Mouse (Mus musculus) megakaryocyte-erythroid progenitor cell, adult 5-6 weeks (primary cell): Measurements from ENCODE around the gene Lsm4. TPM values are rescaled to one million over a fixed set of nuclear protein-coding genes. Genes with fewer than 3 reads are reported as not detected.

Source experiments
- ATAC-seq: replicated peaks from 2 replicates; pipeline ENCODE4 v1.8.0; 2016; ENCODE audit warnings: mild to moderate bottlenecking, inconsistent platforms; ENCODE audit not compliant: severe bottlenecking, poor library complexity, low FRiP score, low TSS enrichment
- total RNA-seq, 2 experiments: library from RNA; stranded (forward) in 1 of 2; stranded (reverse) in 1 of 2; fragments of 200-1000, 215-1000 nt in 1 of 2; fragments of >200 nt in 1 of 2; fragmentation: Nextera tagmentation in 1 of 2; gene quantifications; 2 replicates each; pipeline ENCODE4 v1.2.3; 2014 to 2017

Gene Lsm4
- total RNA-seq, 2 experiments from 2014 or later = 286 to 290 TPM

DNA sequence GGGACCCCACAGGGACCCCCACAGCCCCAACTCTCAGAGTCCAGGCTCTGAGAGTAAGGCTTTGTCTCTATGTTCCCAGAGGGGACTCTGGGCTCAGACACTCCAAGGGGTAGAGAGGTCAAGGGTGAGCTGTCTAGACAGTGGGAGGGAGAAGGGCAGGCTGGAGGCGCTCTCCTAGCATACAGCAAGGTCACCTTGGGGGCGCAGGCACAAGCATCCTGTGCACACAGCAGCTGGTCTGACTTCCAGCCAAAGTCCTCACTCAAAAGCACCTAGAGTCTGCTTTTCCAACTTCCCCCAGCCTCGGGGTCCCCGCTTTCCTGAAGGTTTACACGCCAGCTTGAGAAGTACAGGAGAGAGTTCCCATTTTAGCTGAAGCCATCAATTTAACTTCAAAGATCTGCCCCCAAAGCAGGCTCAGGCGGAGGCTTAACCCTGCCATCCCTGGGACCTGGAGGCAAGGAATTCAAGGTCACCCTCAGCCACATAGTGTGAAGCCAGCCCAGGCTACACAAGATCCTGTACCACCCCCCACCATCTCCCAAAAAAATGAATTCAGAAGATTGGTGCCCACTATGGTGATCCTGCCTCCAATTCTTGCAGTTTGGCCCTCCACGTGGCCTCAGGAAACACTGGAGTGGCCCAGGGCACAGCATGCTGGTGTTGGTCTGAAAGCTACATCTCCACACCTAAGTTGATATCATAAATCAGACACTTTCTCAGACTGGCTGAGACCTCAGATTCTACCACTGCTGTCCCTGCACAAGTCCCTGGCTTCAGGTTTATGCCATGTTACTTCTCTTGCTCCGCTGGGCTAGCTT lies 25.5 kb upstream of the Lsm4 start:
- ATAC-seq = no peak

DNA sequence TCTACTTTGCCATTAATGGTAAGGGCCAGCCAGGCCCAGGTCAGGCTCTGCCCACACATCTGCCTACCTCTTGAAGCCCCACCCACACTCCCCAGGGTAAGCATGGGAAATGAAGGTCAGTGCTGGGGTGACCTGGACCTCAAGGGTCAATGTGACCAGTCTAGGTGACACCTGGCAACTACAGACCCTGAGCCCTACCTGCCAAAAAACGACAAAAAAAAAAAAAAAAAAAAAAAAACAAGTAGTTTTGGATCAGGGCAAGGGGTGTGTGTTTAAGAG lies 24.9 kb upstream of the Lsm4 start:
- no peak for ATAC-seq

DNA sequence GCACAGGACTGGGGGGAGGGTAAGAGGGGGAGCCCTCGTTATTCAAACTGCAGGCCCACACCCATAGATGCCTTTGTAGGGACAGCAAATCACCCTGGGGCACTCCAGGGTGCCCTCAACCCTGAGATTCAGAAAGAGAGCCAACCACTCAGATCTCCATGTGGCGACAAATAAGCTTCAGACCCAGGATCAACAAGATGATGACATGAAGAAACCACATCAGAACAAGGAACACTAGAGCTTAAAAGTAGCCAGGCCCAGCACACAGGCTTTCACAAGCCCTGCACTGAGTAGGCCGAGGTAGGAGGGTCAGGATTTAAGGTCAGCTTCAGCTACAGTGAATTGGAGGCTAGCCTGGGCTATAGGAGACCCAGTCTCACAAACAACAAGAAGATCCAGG lies 24.1 kb upstream of the Lsm4 start:
- peak; percentile 24; the same call in 1 of the 2 replicates for ATAC-seq

DNA sequence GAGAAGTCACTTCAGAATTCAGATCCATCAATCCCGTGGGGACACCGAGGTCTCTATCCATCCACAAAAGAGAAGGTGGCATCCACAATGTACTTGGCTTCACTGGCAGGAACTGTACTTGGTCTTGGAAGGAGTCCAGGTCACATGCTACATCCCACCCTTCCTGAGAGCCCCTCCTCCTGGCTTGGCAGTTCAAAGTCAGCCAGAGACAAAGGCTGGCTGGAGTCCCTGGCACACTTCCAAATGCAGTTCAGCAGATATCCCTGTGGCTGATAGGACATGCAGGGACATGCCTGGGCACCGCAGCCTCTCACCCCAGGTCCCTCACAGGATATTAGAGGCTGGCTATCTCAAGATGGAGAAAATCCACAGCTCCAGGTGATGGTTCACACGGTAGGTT lies 23.7 kb upstream of the Lsm4 start:
- peak; percentile 85 for ATAC-seq

DNA sequence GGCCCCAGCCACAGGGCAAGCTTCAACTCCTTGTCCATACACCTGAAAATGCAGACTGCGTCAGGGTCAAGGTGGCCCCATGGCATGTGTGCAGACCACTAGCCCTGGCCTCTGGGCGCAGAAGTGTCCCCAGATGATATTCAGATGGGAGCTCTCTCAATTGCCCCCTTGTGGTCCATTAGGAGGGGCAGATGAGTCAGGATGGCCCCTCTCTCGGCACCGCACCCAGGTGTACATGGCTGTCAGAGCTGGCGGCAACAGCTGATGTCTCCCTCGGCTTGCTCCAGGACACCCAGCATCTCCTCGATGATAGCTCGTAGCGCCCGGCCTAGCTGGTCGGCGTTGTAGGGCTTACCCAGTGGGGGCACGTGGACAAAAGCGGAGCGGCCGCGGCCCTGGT lies 22.7 kb upstream of the Lsm4 start:
- no peak for ATAC-seq

DNA sequence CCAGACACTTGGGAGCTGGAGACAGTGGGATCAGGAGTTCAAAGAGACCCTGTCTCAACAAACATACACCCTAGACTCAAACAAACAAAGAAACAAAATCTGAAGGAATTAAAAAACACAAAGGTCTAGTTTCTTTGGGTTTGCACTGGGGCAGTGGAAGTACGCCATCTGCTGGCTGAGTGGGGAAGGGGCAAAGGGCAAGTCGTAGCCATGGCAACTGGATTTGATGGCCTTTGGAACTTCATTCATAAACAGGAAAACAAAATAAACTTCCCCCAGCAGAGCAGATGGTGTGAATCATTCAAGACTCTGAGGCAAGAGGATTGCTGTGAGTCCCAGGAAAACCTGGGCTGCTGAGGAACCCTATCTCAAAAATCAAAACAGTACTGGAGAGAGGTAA lies 19.8 kb upstream of the Lsm4 start:
- ATAC-seq = no peak

DNA sequence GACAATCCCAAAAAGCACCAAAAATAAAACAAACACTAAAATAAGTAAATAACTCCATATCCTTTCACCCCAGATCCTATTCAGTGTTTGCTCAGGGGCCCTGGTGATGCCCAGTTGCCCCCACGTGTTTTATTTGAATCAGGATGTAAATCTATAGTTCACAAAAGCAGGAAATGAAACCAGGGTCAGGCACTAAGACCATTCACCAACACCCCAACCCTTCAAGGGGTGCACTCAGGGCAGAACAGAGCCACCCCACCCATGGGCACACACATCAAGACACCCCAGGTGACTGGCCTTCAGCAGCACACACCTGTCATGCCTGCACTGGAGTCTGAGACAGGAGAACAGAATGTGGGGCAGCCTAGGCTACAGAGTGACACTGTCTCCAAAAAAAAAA lies 18.9 kb upstream of the Lsm4 start:
- ATAC-seq = no peak

DNA sequence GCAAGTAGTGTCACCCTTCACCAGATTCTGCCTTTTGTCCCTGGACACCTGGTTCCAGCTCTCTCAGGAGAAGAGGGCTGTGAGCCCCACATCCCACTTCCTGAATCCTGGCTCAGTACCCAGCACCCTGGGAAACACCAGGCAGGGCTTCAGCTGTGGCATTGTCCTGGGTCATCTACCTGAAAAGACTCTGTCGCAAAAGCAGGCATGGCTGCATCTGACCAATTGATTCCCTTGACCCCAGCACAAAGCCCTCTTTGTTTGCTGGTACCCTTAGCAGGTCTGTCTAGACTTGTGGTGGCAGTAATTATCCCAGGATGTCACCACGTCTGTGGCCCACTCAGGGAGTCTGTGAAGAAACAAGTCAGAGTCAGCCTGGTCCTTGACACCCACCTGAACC lies 17.6 kb upstream of the Lsm4 start:
- ATAC-seq = no peak

DNA sequence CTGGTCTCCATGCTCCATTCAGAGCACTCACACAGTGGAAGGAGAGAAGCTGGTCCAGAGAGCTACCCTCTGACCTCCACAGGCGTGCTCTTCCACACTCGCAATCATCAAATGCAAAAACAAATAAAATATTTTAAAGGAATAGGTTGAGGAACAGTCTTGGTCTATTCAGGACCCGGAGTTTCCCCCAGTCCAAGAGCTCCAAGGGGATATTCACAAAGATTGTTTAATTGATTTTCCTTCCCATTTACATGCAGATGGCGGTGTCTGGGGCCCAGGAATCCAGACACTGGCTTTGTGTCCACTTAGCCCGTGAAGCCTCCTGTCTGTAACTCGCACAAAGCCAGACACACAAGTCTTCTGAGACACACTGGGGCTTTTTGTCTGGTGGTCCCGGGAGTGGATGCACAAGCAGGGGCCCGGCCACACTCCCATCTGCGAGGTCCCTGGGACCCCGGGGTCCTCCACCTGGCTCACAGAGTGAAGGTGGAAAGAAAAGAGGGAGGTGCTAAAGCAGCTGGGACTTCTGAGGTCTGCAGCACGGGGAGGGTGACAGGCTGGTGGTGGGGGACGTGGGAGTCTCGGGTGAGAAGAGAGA lies 16.8 kb upstream of the Lsm4 start:
- no peak for ATAC-seq

DNA sequence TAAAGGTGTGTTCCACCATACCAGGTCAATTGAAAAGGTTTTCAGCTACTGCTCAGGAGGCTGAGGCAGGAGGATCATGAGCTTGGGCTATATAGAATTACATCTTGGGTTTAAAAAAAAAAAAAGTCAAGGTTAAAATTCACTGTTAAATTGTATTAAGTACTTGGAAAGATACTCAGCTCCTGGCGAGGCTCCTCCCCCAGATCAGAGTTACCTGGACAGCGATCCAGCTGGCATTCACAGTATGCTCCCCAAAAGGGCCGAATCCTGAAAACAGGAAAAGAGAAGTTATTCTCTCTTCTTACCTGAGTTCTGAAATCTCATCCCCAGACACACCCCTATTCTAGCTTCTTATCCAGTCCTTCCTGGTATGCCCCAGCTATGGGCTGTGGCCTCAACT lies 15.8 kb upstream of the Lsm4 start:
- no peak for ATAC-seq

DNA sequence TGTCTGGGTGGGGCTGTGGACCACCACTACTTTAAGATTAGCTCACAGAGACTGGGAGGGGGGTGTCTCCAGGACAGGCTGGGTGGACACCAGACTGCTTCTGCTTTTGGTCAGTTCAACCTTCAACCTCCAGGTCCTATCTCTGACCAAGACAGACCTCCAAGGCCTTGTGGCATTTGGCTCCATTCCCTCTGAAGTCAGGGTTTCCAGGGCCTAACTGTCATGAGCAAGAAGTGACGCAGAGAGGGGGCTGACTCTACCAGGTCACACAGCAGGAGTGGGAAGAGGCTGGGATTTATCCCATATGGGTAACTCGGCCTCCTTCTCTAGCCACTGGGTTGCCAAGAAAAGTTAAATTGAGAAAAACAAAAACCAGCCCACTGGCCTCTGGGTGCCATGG lies 15.3 kb upstream of the Lsm4 start:
- no peak for ATAC-seq

DNA sequence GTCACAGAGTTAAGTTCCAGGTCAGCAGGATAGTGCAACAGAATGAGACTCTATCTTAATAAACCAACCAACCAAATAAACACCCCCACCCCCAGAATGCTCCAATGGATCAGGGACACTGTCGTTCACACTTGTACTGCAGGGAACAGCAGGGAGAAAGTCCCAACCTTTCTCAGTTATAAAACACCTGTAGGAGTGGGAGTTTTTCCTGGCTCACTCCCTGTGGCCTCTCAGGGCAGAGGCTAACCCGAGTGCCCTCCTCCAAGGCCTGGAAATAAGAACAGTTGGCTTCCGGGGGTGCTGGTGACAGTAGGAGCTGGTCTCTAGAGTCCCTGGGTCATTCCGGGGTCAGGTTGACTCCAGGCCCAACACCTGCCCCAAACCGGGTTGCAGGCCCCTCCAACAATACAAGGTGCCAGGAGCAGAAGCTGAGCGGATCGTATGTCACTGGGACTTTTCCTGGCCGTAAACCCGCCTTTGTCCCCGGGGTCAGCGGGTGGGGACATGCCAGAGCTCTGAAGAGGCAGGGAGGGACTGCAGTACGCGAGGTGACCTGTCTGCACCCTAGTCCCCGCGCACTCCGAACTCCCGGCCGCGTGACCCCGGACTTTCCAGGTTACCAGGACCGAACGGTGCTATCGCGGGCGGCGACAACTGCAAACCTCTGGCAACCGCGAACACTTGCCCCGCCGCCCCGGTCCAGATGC lies 14.0 kb upstream of the Lsm4 start:
- ATAC-seq = peak; percentile 47

DNA sequence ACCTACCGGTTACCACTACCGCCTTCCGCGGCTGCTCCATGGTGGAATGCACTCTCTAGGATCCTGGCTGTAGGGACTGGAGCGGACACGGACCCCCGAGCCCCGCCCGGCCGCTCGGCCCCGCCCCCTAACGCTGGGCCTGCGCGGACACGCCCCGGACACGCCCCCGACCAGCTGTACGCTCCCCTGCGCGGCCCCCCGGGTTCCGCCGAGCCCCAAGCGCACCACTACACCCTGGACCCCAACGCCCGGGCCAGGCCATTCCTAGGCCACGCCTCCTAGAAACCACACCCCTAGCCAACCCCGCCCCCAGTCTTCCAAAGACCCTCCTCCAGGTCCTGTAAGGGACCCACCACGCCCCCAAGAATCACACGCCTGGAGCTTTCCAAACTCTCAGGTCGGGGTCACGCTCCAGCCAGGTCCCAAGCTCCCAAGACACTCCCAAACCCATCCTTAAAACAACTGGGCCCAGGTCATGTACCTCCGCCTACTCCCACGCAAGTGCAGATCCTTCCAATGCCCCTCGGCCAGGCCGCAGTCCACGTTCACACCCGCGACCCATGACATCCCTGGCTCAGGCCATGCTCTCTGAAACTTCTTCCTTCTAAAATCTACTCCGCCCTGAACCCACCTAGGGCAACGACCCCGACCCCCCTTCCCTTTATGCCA lies 13.3 kb upstream of the Lsm4 start:
- ATAC-seq = peak; percentile 78

DNA sequence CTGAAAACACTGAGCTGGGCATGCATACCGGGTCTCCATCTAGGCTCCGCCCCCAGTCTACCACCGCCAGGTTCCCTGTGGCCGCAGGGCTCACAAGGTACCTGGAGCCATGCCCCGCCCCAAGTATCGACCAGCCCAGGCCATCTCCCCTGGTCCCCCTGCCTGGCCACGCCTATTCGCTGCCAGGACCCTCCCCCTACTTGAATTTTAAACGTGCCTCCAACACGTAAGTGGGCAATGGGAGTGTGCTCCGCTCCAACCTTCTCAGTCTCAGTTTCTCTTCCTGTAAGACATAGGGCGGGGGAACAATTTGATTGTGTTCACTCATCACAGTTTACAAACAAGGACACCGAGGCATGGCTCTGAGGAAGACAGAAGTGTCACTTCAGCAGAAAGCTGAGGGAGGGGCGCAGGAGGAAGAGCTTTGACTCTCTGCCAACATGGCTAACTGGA lies 12.7 kb upstream of the Lsm4 start, which contains the start of gene Pgpep1:
Gene Pgpep1 (minus strand): TSS at position 116 of the 453 bp plus-strand sequence.
- peak; percentile 15; the same call in 1 of the 2 replicates for ATAC-seq

DNA sequence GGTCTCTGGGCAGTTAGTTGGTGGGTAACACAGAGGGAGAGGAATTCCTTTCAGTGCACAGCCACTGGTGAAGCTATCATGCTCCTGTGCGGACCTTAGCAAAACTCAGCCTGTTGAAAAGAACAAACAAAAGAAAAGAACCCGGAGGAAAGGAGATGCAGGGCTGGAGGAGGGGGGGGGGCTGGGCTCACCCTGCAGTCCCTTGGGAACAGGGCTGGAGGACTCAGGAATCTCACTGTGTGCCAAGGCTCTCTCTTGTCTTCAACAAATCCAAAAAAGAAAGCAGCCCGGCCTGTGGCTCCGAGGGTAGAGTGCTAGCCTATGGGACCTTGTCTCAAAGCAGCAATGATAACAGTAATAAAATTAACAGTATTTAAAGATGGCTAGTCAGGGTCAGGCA lies 9.4 kb upstream of the Lsm4 start:
- no peak for ATAC-seq

DNA sequence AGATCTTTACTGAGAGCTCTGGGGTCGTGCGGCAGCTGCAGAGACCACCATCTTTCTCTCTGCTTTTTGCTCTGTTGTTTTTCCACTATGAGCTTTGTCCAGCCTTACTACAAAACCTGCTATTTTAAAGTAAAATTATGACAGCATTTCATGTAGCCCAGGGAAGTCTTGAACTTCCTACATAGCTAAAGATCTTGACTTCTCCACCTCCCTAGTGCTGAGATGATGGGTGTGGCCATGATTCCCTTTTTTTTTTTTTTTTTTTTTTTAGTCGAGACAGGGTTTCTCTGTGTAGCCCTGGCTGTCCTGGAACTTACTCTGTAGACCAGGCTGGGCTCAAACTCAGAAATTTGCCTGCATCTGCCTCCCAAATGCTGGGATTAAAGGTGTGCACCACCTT lies 8.4 kb upstream of the Lsm4 start:
- no peak for ATAC-seq

DNA sequence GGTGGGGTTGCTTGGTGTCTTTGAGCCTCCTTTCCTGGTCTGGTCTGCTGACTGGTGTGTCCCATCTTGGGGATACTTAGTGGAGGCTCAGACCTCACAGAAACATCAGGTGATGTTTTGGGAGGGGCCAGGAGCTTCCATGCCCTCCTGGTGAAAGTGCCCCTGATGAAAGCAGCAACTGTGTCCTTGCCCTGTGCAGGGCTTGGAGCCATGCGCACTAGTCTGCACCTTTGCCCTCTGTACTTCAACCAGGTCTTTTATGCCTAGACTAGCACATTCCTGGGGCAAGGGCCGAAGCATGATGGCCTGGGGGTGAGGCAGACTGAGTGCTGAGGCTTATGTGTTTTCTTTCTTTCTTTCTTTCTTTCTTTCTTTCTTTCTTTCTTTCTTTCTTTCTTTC lies 7.4 kb upstream of the Lsm4 start:
- no peak for ATAC-seq

DNA sequence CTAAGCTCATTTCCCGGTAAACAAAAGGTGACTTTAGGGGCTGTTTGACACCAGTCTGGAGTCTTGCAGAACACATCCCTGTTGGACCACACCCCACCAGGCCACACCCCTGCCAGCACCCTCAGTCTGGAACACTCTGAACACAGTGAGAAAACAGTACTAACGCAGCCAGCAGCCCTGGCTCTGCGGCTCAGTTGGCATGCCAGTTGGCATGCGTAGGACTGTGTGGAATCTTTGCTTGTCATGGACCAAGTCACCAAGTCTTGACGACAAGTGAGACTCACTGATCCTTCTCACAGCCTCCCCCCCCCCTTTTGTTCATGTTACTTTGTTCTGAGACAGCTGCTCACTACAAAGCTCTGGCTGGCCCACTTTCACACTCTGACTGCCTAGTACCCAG lies 6.0 kb upstream of the Lsm4 start:
- peak; percentile 83 for ATAC-seq

DNA sequence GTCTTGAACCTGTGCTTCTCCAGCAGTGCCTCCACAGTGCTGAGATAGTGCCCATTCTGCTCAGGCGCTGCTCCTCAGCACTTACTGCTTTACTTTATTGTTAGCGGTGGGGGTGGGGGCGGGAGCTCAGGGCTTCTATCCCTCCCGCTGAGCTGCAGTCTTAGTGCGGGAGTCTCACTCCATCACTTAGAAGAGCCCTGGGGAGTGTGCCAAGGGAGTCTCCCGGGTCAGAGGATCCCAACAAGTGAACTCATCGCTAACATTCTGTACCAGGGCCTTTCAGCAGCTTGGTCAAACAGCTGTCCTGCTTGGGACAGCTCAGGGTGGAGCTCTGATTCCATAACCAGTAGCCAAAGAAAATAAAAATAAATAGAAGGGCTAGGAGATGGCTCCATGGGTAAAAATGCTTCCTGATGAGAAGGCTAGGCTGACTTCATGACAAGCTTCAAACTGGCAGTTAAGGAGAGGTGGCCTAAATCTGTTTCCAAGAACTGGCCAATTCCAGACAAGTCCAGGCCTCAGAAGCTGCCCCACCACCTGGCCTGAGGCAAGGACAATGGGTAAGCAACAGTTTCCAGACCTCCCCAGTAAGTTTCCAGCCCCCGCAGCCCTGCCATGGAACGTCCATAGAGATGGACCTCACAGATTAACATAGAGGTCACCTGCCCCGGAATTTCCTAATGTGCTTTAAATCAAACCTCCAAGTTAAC lies 1.3 kb upstream of the Lsm4 start:
- ATAC-seq = no peak
